Mouse (Mus musculus) lung, postnatal 0 days (tissue): ENCODE data around the gene Cdk5rap3.

Experiments used
- CTCF ChIP-seq: IDR thresholded peaks from 2 replicates; pipeline ENCODE4 v1.5.1; 2016; ENCODE audit warnings: antibody characterized with exemption, mild to moderate bottlenecking
- EP300 ChIP-seq: IDR thresholded peaks from 2 replicates; pipeline ENCODE4 v1.6.1; 2016; ENCODE audit warnings: antibody characterized with exemption, mild to moderate bottlenecking, control low read depth

DNA sequence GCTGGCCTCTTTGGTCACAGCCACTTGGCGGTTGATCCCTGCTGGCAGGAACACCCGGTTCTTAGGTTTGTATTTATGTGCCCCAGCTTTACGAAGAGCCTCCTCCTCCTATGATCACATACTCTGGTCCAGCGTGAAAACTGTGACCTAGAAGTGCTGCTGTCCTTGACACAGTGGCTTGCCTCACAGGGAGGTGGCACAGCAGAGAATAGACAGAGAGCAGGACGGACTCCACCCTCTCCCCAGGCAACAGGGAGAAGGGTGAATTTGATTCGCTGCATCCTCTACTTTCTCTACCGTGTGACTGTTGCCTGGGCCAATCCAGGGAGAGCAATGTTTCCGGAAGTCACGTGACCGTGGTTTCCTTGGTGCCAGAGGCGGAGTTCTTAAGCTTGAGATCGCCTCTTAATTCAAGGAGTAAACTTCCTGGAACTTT lies 18.6 kb upstream of the Cdk5rap3 start:
- TF ChIP-seq EP300 (peak; percentile 58; the same call in 1 of the 2 replicates), CTCF (no peak)
